Mouse (Mus musculus) hindbrain, embryonic 15.5 days (tissue): ENCODE results near the gene Gzmd. TPM values are rescaled to one million over a fixed set of nuclear protein-coding genes. Genes with fewer than 3 reads are reported as not detected.
"Not testable (repeated sequence)": the region's sequence is repeated elsewhere in the genome, so short reads cannot be mapped to it uniquely, and the experiment has no call there.

Source experiments
- ATAC-seq: fragments of 200-750 bp; cut with Nextera tagmentation; 2 replicates; pipeline ENCODE4 v1.8.0; 2017; ENCODE audit warnings: low read depth, moderate number of reproducible peaks, moderate TSS enrichment; ENCODE audit not compliant: low FRiP score
- H3K27ac ChIP-seq: fragments of 300-500 bp; sonication (generic); replicated peaks from 2 replicates; pipeline ENCODE4 v1.5.1; 2015; ENCODE audit warnings: mild to moderate bottlenecking, inconsistent platforms
- H3K27me3 ChIP-seq: fragments of 300-500 bp; sonication (generic); 2 replicates; pipeline ENCODE4 v1.6.1; 2015; ENCODE audit warnings: control low read depth, inconsistent platforms
- H3K36me3 ChIP-seq: fragments of 300-500 bp; sonication (generic); 2 replicates; pipeline ENCODE4 v1.6.1; 2015; ENCODE audit warnings: control low read depth, inconsistent platforms
- H3K4me1 ChIP-seq: fragments of 300-500 bp; sonication (generic); replicated peaks from 2 replicates; pipeline ENCODE4 v1.6.1; 2015; ENCODE audit warnings: control low read depth, inconsistent platforms
- H3K4me2 ChIP-seq: fragments of 300-500 bp; sonication (generic); 2 replicates; pipeline ENCODE4 v1.6.1; 2015; ENCODE audit warnings: moderate library complexity, mild to moderate bottlenecking, inconsistent platforms
- H3K4me3 ChIP-seq: fragments of 300-500 bp; sonication (generic); 2 replicates; pipeline ENCODE4 v1.5.1; 2015; ENCODE audit warnings: mild to moderate bottlenecking, inconsistent platforms
- H3K9ac ChIP-seq: fragments of 300-500 bp; sonication (generic); 2 replicates; pipeline ENCODE4 v1.6.1; 2015; ENCODE audit warnings: inconsistent platforms
- H3K9me3 ChIP-seq: fragments of 300-500 bp; sonication (generic); 2 replicates; pipeline ENCODE4 v1.6.1; 2016; ENCODE audit warnings: control low read depth, inconsistent platforms
- WGBS: fragments of 180-500 bp; shearing (Covaris S2); methylation state at CpG from one replicate; pipeline ENCODE4 v1.1.7; 2015; 5-methylcytosine and 5-hydroxymethylcytosine counted together
- polyA plus RNA-seq: library from polyadenylated mRNA; unstranded; fragments of >200 nt; fragmentation: Nextera tagmentation; extraction: Ambion mirVana; gene quantifications from 2 replicates; pipeline ENCODE4 v1.2.1, GENCODE M21; 2015

The Gzmd gene
- polyA plus RNA-seq: not detected in 2 replicates

DNA sequence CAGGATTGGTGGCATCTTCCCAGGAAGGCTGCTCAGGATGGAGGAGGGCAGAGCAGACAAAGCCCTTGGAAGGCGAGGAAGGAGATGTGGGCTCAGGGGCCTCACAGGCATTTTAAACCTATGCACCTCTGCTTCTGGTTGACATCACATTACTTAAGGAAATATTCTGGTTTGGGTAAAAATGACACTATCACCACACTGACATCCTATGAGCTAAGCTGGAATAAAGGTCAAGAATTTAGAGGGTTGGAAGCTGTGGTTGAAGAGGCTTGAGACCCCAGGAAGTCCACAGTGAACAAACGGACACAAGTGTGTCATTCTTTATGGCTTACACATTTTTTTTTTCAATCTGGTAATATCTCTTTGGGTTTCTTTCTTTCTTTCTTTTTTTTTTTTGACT lies at the start of gene Gzmd:
Gene Gzmd, minus strand, starts transcription at position 101 of the 400 bp plus-strand sequence.
- H3K27ac ChIP-seq, H3K36me3 ChIP-seq, H3K4me2 ChIP-seq, H3K4me3 ChIP-seq, H3K27me3 ChIP-seq, H3K4me1 ChIP-seq, H3K9ac ChIP-seq, ATAC-seq, H3K9me3 ChIP-seq: not testable (repeated sequence)
- WGBS: 91% methylated on average over 2 of the region's 2 CpGs

DNA sequence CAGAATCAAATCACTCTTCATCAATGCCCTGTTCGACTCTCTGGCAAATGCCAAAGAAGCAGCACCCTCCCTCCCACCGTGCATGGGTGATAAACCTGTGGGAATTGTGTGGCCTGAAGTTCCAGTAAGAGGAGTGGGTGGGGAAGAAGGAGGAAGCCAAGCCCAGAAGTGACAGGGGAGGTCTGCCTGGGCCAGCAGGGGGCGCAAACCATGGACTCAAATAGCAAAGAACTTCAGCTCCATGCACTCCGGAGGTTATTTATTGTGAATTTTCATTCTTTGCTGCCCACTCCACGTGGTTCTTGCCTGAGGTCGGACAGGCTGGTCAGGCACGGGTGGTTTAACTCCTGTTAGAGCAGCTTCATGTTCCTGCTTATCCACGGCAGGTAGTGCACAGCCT lies 45.2 kb upstream of the Gzmd start:
- H3K9me3 ChIP-seq, ATAC-seq, H3K4me2 ChIP-seq, H3K27ac ChIP-seq, H3K9ac ChIP-seq, H3K36me3 ChIP-seq, H3K4me3 ChIP-seq, H3K4me1 ChIP-seq, H3K27me3 ChIP-seq: not testable (repeated sequence)
- WGBS: 25% methylated on average over 8 of the region's 8 CpGs

DNA sequence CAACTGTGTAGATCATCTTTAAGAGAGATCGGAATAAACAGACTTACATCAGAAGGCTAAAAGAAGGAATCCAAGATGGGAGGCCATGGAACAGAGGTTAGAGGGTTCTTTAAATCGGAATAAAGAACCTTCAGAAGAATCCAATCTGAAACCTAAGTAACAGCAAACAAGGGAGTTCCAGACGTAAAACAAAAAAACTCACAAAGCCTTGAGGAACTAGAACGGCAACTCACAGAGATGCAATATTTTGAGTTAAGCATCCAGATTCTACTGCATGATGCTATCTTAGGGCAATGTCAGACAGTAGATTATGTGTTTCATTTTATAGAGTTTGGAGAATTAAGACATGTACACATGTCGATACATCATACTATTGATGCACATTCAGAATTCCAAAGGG lies 42.1 kb upstream of the Gzmd start, which contains the start of gene Gzmn:
Gene Gzmn, minus strand, starts transcription at position 101 of the 400 bp plus-strand sequence.
- Histone ChIP-seq H3K27ac (no peak within 1 kb of the TSS), H3K4me2 (no peak within 1 kb of the TSS), H3K9me3 (no peaks in the 10 kb centered on the region), H3K9ac (no peak within 1 kb of the TSS), H3K27me3 (no peaks in the 10 kb centered on the region), H3K4me3 (no peak within 1 kb of the TSS), H3K4me1 (no peaks in the 10 kb centered on the region), H3K36me3 (no peaks in the 10 kb centered on the region)
- ATAC-seq: no peak
- 90% methylated on average over 5 of the region's 5 CpGs for WGBS

DNA sequence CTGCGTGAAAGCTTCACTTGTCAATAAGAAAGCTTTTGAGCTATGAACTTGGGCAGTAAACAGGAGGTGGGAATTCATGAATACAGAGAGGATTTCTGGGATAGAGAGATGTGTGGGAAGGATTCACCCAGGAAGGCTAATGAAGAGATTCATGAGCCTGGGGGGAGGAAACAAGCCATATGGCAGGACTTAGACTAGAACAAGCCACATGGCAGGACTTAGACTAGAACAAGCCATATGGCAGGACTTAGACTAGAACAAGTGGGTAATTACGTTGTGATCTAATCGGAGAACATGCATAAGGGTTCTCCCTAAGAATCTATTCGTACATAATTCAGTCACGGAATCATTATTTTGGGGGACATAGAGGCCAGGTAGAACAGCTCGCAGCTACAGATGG lies 41.0 kb upstream of the Gzmd start:
- no peaks in the 10 kb centered on the region for H3K9me3 ChIP-seq
- H3K9ac ChIP-seq: no peak overlapping the region
- no peak overlapping the region for H3K27ac ChIP-seq
- no peak overlapping the region for H3K4me3 ChIP-seq
- no peaks in the 10 kb centered on the region for H3K4me1 ChIP-seq
- no peak overlapping the region for H3K4me2 ChIP-seq
- no peaks in the 10 kb centered on the region for H3K36me3 ChIP-seq
- no peak for ATAC-seq
- WGBS: 92% methylated on average over 6 of the region's 6 CpGs
- H3K27me3 ChIP-seq: no peaks in the 10 kb centered on the region

DNA sequence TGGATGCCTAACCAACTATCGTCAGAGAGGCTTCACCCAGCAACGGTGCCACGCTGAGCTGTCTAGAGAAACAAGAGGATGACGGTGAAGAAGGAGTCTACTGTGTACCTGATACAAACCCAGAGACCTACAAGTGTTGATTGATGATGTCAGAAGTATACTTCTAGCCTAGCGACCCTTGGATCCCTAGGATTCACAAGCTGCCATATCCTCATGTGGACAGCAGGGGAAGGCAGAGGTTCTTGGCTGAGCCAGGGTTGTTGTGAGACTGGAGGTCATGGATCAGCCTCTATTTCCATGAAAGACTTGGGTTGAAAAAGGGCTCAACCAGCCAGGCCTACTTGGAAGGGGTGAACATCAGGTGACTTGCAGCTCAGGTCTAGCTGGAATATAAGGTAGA lies 40.3 kb upstream of the Gzmd start:
- 93% methylated on average over 5 of the region's 5 CpGs for WGBS
- no peaks in the 10 kb centered on the region for H3K4me1 ChIP-seq
- no peak for ATAC-seq
- no peaks in the 10 kb centered on the region for H3K36me3 ChIP-seq
- no peaks in the 10 kb centered on the region for H3K9me3 ChIP-seq
- no peak overlapping the region for H3K27ac ChIP-seq
- H3K4me3 ChIP-seq: no peak overlapping the region
- no peak overlapping the region for H3K9ac ChIP-seq
- H3K4me2 ChIP-seq: no peak overlapping the region
- no peaks in the 10 kb centered on the region for H3K27me3 ChIP-seq

DNA sequence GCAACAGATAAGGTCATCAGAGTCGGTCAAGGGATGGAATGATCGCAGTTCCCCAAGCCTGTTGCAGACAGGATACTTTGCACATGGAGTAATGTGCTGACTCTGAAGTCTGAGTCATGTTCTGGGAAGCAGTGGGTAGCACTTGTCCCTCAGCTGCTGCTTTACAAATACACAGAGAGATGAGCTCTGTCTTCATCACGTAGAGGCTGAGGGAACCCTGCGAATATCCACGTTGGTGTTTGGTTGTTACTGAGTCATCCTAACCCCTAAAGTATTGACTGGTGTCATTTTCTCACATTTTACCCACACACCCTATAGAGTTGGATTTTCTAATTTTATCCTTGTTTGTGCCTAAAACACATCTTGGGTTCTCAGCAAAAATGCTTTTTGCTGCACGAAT lies 35.6 kb upstream of the Gzmd start:
- no peak for ATAC-seq
- no peaks in the 10 kb centered on the region for H3K4me1 ChIP-seq
- 86% methylated on average over 6 of the region's 6 CpGs for WGBS

DNA sequence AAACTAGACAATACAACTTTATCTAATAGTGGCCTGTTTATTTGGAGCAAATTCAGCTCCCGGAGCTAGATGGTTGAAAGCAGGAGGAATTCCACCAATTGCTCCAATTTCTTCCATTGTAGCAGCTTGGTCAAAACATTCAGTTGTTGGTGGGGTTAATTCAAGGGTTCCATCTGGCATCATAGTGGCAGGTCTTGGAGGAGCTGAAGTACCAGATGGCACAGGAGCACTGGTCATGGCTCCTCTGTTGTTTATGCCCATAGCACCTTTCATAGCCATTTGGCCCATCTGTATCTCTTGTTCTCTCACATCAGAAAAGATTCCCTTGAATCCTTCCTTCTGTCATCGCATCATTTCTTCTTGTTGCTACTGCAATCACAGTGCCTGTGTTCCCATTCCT lies 29.7 kb upstream of the Gzmd start:
- Histone ChIP-seq H3K9me3 (no peaks in the 10 kb centered on the region), H3K4me1 (no peaks in the 10 kb centered on the region), H3K36me3 (no peaks in the 10 kb centered on the region), H3K4me3 (no peak overlapping the region), H3K4me2 (no peak overlapping the region), H3K9ac (no peak overlapping the region), H3K27ac (no peak overlapping the region), H3K27me3 (no peaks in the 10 kb centered on the region)
- ATAC-seq: no peak
- WGBS: 97% methylated on average over 2 of the region's 2 CpGs

More for the DNA sequence above, 35.6 kb upstream of the Gzmd start:
- Histone ChIP-seq H3K27me3 (no peaks in the 10 kb centered on the region), H3K9ac (no peak overlapping the region), H3K36me3 (no peaks in the 10 kb centered on the region), H3K9me3 (no peaks in the 10 kb centered on the region), H3K4me2 (no peak overlapping the region), H3K4me3 (no peak overlapping the region), H3K27ac (no peak overlapping the region)

DNA sequence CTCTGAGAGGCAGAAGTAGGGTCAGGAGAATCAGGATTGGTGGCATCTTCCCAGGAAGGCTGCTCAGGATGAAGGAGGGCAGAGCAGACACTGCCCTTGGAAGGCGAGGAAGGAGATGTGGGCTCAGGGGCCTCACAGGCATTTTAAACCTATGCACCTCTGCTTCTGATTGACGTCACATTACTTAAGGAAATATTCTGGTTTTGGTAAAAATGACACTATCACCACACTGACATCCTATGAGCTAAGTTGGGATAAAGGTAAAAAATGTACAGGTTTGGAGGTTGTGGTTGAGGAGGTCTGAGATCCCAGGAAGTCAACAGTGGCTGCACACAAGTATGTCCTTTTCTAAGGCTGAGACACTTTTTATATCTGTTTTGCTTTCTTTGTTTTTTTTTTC lies 27.1 kb upstream of the Gzmd start, which contains the start of gene Gzmg:
Gene Gzmg, minus strand, starts transcription at position 101 of the 400 bp plus-strand sequence.
- WGBS: 87% methylated on average over 2 of the region's 2 CpGs
- not testable (repeated sequence) for H3K36me3 ChIP-seq, H3K27me3 ChIP-seq, H3K4me3 ChIP-seq, ATAC-seq, H3K9me3 ChIP-seq, H3K4me2 ChIP-seq, H3K27ac ChIP-seq, H3K9ac ChIP-seq, H3K4me1 ChIP-seq

DNA sequence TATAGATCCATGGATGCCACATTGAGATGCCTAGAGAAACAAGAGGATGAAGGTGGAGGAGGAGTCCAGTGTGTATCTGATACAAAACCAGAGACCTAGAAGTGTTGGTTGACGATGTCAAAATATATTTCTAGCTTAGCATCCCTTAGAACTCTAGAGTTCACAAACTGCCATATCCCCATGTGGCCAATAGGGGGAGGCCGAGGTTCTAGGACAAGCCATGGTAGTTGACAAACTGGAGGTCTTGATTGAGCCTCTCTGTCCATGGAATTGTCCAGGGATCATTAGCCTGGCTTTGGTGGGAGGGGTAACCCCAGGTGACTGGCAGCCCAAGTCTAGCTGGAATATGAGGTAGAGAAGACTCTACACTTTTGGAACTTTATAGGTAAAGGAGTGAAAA lies 22.9 kb upstream of the Gzmd start:
- 75% methylated on average over 2 of the region's 2 CpGs for WGBS
- ATAC-seq: no peak
- Histone ChIP-seq H3K4me3 (no peak overlapping the region), H3K27ac (no peak overlapping the region), H3K9ac (no peak overlapping the region), H3K9me3 (no peaks in the 10 kb centered on the region), H3K36me3 (no peaks in the 10 kb centered on the region), H3K27me3 (no peaks in the 10 kb centered on the region), H3K4me2 (no peak overlapping the region), H3K4me1 (no peaks in the 10 kb centered on the region)

DNA sequence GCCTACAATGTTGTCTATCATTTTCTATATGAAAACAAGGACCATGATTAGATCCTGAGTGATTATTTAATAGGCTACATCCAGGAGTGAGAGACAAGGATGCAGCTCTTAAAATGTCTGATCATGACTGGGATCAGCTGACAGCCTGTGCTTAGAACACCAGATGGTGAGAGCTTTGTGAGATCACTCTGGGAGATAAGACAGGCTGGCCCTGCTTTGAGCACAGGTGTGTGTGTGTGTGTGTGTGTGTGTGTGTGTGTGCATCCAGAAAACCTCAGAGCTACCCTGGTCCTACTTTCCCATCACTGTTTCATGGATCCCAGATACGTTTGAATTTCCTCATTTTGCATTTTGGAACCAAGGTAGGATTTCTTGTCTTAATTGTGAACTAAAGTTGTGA lies 1.3 kb upstream of the Gzmd start:
- H3K9me3 ChIP-seq, H3K4me1 ChIP-seq, H3K27ac ChIP-seq, H3K36me3 ChIP-seq, H3K27me3 ChIP-seq, H3K4me2 ChIP-seq, H3K9ac ChIP-seq, H3K4me3 ChIP-seq, ATAC-seq: not testable (repeated sequence)
- WGBS: 78% methylated on average over 1 of the region's 1 CpGs

DNA sequence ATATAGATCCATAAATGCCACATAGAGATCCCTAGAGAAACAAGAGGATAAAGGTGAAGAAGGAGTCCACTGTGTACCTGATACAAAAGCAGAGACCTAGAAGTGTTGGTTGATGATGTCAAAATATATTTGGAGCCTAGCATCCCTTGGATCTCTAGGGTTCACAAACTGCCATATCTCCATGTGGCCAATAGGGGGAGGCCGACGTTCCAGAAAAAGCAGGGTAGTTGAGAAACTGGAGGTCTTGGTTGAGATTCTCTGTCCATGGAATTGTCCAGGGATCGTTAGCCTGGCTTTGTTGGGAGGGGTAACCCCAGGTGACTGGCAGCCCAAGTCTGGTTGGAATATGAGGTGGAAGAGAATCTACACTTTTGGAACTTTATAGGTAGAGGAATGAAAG lies 4.1 kb downstream of the Gzmd start:
- no peak overlapping the region for H3K9ac ChIP-seq
- no peak for ATAC-seq
- no peaks in the 10 kb centered on the region for H3K27me3 ChIP-seq
- no peaks in the 10 kb centered on the region for H3K36me3 ChIP-seq
- 51% methylated on average over 3 of the region's 3 CpGs for WGBS
- H3K4me2 ChIP-seq: no peak overlapping the region
- no peak overlapping the region for H3K4me3 ChIP-seq
- H3K4me1 ChIP-seq: no peaks in the 10 kb centered on the region
- no peaks in the 10 kb centered on the region for H3K9me3 ChIP-seq
- no peak overlapping the region for H3K27ac ChIP-seq

DNA sequence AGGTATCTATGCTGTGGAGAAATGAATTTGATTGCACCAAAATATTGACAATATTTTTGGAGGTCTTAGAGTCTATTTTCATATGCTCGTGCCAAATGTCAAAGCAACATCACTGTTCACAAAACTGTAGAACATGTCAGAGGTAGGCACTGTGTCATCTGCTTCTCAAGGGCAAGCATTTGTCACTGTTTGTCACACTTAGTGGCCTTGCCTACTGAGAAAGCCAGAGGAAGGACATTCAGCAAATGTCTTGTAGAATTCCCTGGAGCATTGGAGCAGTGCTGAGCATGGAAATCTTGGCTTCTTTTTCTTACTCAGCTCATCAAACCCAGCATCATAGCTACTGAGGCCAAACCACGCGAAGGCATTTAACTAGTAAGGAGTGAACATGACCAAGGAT lies 8.9 kb downstream of the Gzmd start:
- Histone ChIP-seq H3K27ac (no peak overlapping the region), H3K4me2 (no peak overlapping the region), H3K9me3 (no peaks in the 10 kb centered on the region), H3K36me3 (no peaks in the 10 kb centered on the region), H3K27me3 (no peaks in the 10 kb centered on the region), H3K4me1 (no peaks in the 10 kb centered on the region), H3K9ac (no peak overlapping the region), H3K4me3 (no peak overlapping the region)
- no peak for ATAC-seq
- 81% methylated on average over 3 of the region's 3 CpGs for WGBS

DNA sequence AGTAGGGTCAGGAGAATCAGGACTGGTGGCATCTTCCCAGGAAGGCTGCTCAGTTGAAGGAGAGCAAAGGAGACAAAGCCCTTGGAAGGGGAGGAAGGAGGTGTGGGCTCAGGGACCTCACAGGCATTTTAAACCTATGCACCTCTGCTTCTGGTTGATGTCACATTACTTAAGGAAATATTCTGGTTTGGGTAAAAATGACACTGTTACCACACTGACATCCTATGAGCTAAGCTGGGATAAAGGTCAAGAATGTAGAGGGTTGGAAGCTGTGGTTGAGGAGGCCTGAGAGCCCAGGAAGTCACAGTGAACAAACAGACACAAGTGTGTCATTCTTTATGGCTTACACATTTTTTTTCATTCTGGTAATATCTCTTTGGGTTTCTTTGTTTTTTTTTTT lies 11.9 kb downstream of the Gzmd start, which contains the start of gene Gzme:
Gene Gzme, minus strand, starts transcription at position 101 of the 400 bp plus-strand sequence.
- Histone ChIP-seq H3K9me3 (no peaks in the 10 kb centered on the region), H3K27ac (no peak within 1 kb of the TSS), H3K4me3 (no peak within 1 kb of the TSS), H3K4me1 (no peaks in the 10 kb centered on the region), H3K27me3 (no peaks in the 10 kb centered on the region), H3K9ac (no peak within 1 kb of the TSS), H3K4me2 (no peak within 1 kb of the TSS), H3K36me3 (no peaks in the 10 kb centered on the region)
- ATAC-seq: no peak
